Comparison of ENCODE assay signal across 8 mouse cellular contexts in the genomic region with DNA sequence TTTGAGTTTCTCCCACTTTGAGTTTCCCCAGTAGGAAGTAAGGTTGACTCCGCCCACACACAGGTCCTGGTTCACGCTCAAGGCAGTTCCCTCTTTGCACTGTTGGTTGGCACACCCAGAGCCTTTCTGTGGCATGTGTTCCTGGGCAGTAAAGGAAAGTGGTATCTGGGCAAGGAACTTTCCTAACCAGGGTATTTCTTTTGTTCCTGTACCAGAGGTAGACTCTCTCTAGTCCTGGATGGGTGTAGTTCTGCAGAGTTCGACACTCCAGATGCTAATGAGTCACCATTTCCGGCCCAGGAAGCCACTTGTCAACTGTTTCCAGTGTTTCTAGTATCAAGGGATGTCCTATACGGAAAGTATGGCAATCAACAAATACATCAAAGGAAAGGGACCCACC. TPM values are rescaled to one million over a fixed set of nuclear protein-coding genes. Genes with fewer than 3 reads are reported as not detected.
A peak's percentile ranks its signal among the peaks of the same experiment; 100 is the strongest.
DNase-seq lines count a peak whose midpoint lies in the region; ATAC-seq and TF ChIP-seq lines count a peak whose summit lies in the region.

No protein-coding gene starts in this region.

- H3K4me1 ChIP-seq in liver, embryonic 13.5 days (replicated peaks): peaks cover 16% of the 10 kb centered on the region
- peaks cover 6% of the 10 kb centered on the region for H3K4me1 ChIP-seq in liver, embryonic 11.5 days (replicated peaks; ENCODE audit: control insufficient read depth, insufficient read depth, low read length)
- peaks cover 7% of the 10 kb centered on the region for H3K4me1 ChIP-seq in heart, adult 2 months (ENCODE audit: control insufficient read depth, insufficient read depth, low read length)
- H3K4me1 ChIP-seq in cerebellum, adult 2 months (ENCODE audit: control insufficient read depth, insufficient read depth, low read length): peaks cover 8% of the 10 kb centered on the region

- WGBS in liver, embryonic 13.5 days (ENCODE audit: insufficient replicate concordance): 26% methylated on average over 5 of the region's 5 CpGs
- WGBS in liver, embryonic 11.5 days: 43% methylated on average over 5 of the region's 5 CpGs
- WGBS in heart, adult 2 months: 28% methylated on average over 5 of the region's 5 CpGs
- WGBS in cerebellum, adult 2 months: 78% methylated on average over 5 of the region's 5 CpGs

- no peak overlapping the region for H3K9ac ChIP-seq in liver, embryonic 13.5 days
- H3K9ac ChIP-seq in liver, embryonic 11.5 days (ENCODE audit: low read depth, low read length): no peak overlapping the region
- no peak overlapping the region for H3K9ac ChIP-seq in heart, adult 2 months (ENCODE audit: low read depth, low read length)

- DNase-seq in liver, embryonic 13.5 days: no peak
- DNase-seq in liver, embryonic 11.5 days (ENCODE audit: low spot score): no peak
- DNase-seq in heart, adult 2 months: peak; percentile 50 to 65
- peak; percentile 53 for DNase-seq in kidney, adult 18-20 months
- DNase-seq in lung, postnatal 4 days: peak; percentile 59 to 60
- no peak for DNase-seq in cerebellum, adult 2 months
- DNase-seq in thymus, postnatal 25 days: no peak
- DNase-seq in spleen, postnatal 4 days (ENCODE audit: low spot score in 2 of 2): no peak

- no peak for ATAC-seq in liver, embryonic 13.5 days (ENCODE audit: low read depth)
- ATAC-seq in liver, embryonic 11.5 days (replicated peaks; ENCODE audit: low FRiP score): no peak

- H3K79me2 ChIP-seq in heart, adult 2 months (replicated peaks; ENCODE audit: control insufficient read depth, insufficient read depth, low read length): peaks cover 2% of the 10 kb centered on the region; the same call in 1 of the 2 replicates

- H3K27me3 ChIP-seq in liver, embryonic 13.5 days: peaks cover 16% of the 10 kb centered on the region; the same call in 1 of the 2 replicates
- no peaks in the 10 kb centered on the region for H3K27me3 ChIP-seq in liver, embryonic 11.5 days (replicated peaks; ENCODE audit: control insufficient read depth, insufficient read depth, low read length)
- no peaks in the 10 kb centered on the region for H3K27me3 ChIP-seq in heart, adult 2 months (ENCODE audit: control insufficient read depth, insufficient read depth, low read length)
- no peaks in the 10 kb centered on the region for H3K27me3 ChIP-seq in cerebellum, adult 2 months (ENCODE audit: control insufficient read depth, insufficient read depth, low read length)

- peak overlapping the region; percentile 8; the same call in 1 of the 2 replicates for H3K4me2 ChIP-seq in liver, embryonic 13.5 days
- no peak overlapping the region; the same call in 1 of the 2 replicates for H3K4me2 ChIP-seq in liver, embryonic 11.5 days

- no peak overlapping the region for H3K27ac ChIP-seq in liver, embryonic 13.5 days
- no peak overlapping the region for H3K27ac ChIP-seq in liver, embryonic 11.5 days (ENCODE audit: low read depth, low read length)
- peak overlapping the region; percentile 53 for H3K27ac ChIP-seq in heart, adult 2 months
- no peak overlapping the region for H3K27ac ChIP-seq in cerebellum, adult 2 months (ENCODE audit: insufficient read depth, low read length)

- TF ChIP-seq CTCF in heart, adult 2 months (IDR thresholded peaks at IDR 0.05): no peak
- TF ChIP-seq CTCF in cerebellum, adult 2 months (IDR thresholded peaks at IDR 0.05; ENCODE audit: borderline replicate concordance, insufficient read depth, low read depth, low read length): no peak

- H3K36me3 ChIP-seq in liver, embryonic 13.5 days: no peaks in the 10 kb centered on the region
- H3K36me3 ChIP-seq in liver, embryonic 11.5 days (ENCODE audit: control insufficient read depth, insufficient read depth, low read length): no peaks in the 10 kb centered on the region
- no peaks in the 10 kb centered on the region for H3K36me3 ChIP-seq in heart, adult 2 months (ENCODE audit: control insufficient read depth, insufficient read depth, low read length)

- no peak overlapping the region for H3K4me3 ChIP-seq in liver, embryonic 13.5 days (replicated peaks)
- H3K4me3 ChIP-seq in liver, embryonic 11.5 days (ENCODE audit: low read depth, low read length): no peak overlapping the region
- H3K4me3 ChIP-seq in heart, adult 2 months: peak overlapping the region; percentile 38
- H3K4me3 ChIP-seq in cerebellum, adult 2 months (replicated peaks; ENCODE audit: insufficient read depth, low read depth, low read length): no peak overlapping the region

- no peaks in the 10 kb centered on the region for H3K9me3 ChIP-seq in liver, embryonic 13.5 days (replicated peaks)
- no peaks in the 10 kb centered on the region for H3K9me3 ChIP-seq in liver, embryonic 11.5 days (ENCODE audit: control insufficient read depth, low read length)

- TF ChIP-seq EP300 in heart, adult 2 months (IDR thresholded peaks at IDR 0.05; ENCODE audit: insufficient read depth, low read depth, low read length): no peak

- TF ChIP-seq POLR2A in heart, adult 2 months (IDR thresholded peaks at IDR 0.05; ENCODE audit: insufficient read depth, low read depth, low read length): no peak
- TF ChIP-seq POLR2A in cerebellum, adult 2 months (IDR thresholded peaks at IDR 0.05; ENCODE audit: borderline replicate concordance, insufficient read depth, low read length): no peak

- intact Hi-C loops in heart, adult 2 months (cut with DNase I): loop anchor here (2.0 kb wide), 1 partner anchor 57 kb away; the partner anchor contains the start of gene Tvp23b

RNA-seq across cellular contexts. Expression of gene Trim16, which starts 1.9 kb away (rescaled TPM):
- polyA plus RNA-seq in liver, embryonic 13.5 days (2015; fragmentation: Nextera tagmentation; extraction: Ambion mirVana): 0.65 and 0.73 TPM in 2 replicates
- 2.2 and 3.1 TPM in 2 replicates for polyA plus RNA-seq in liver, embryonic 11.5 days (2014; fragmentation: Nextera tagmentation; extraction: Ambion mirVana)
- 1 to 10 TPM; 6.5 to 7.4 TPM for total RNA-seq in heart, adult 2 months (2021)
- polyA plus RNA-seq in heart, adult 2 months (2012; rRNA removed): 4.0 and 5.9 TPM in 2 replicates
- 4.0 and 4.2 TPM in 2 replicates for polyA plus RNA-seq in cerebellum, adult 2 months (2012; rRNA removed)

RNA-seq across cellular contexts. Expression of gene Fbxw10, which starts 25.0 kb away (rescaled TPM):
- polyA plus RNA-seq in liver, embryonic 13.5 days (2015; fragmentation: Nextera tagmentation; extraction: Ambion mirVana): 0.03 and 0.07 TPM in 2 replicates
- 0.10 and 0.15 TPM in 2 replicates for polyA plus RNA-seq in liver, embryonic 11.5 days (2014; fragmentation: Nextera tagmentation; extraction: Ambion mirVana)
- total RNA-seq in heart, adult 2 months (2021): under 1 TPM; 0.16 to 0.34 TPM
- 0.29 and 0.70 TPM in 2 replicates for polyA plus RNA-seq in heart, adult 2 months (2012; rRNA removed)
- 1.8 and 1.9 TPM in 2 replicates for polyA plus RNA-seq in cerebellum, adult 2 months (2012; rRNA removed)

RNA-seq across cellular contexts. Expression of gene Zfp286, which starts 32.6 kb away (rescaled TPM):
- polyA plus RNA-seq in liver, embryonic 13.5 days (2015; fragmentation: Nextera tagmentation; extraction: Ambion mirVana): 1.8 and 2.1 TPM in 2 replicates
- polyA plus RNA-seq in liver, embryonic 11.5 days (2014; fragmentation: Nextera tagmentation; extraction: Ambion mirVana): 8.3 and 8.6 TPM in 2 replicates
- total RNA-seq in heart, adult 2 months (2021): under 1 TPM; 0.41 to 0.42 TPM
- polyA plus RNA-seq in heart, adult 2 months (2012; rRNA removed): 0.70 and 1.3 TPM in 2 replicates
- 9.8 and 10.8 TPM in 2 replicates for polyA plus RNA-seq in cerebellum, adult 2 months (2012; rRNA removed)

RNA-seq across cellular contexts. Expression of gene Tvp23b, which starts 57.4 kb away (rescaled TPM):
- 29.2 and 36.1 TPM in 2 replicates for polyA plus RNA-seq in liver, embryonic 13.5 days (2015; fragmentation: Nextera tagmentation; extraction: Ambion mirVana)
- 49.1 and 53.7 TPM in 2 replicates for polyA plus RNA-seq in liver, embryonic 11.5 days (2014; fragmentation: Nextera tagmentation; extraction: Ambion mirVana)
- 10 to 100 TPM; 21.9 to 24.5 TPM for total RNA-seq in heart, adult 2 months (2021)
- polyA plus RNA-seq in heart, adult 2 months (2012; rRNA removed): 9.7 and 17.7 TPM in 2 replicates
- 28.5 and 32.3 TPM in 2 replicates for polyA plus RNA-seq in cerebellum, adult 2 months (2012; rRNA removed)

Comparison
In these comparisons a context has a peak if more than half of its experiments do, and no peak if none do; other contexts are left out.
1. DNase-seq: peak in heart, adult 2 months (2 of 2), kidney, adult 18-20 months (single experiment) and lung, postnatal 4 days (2 of 2); none in liver, embryonic 13.5 days (single experiment), liver, embryonic 11.5 days (single experiment), cerebellum, adult 2 months (0 of 2), thymus, postnatal 25 days (single experiment) and spleen, postnatal 4 days (0 of 2).